In genomic region chr6:132691596-132691995, GRCm38 (mm10) we compare ENCODE assay signal across 40 mouse cellular contexts. TPM values are rescaled to one million over a fixed set of nuclear protein-coding genes. Genes with fewer than 3 reads are reported as not detected.
"Had no signal": no experiment of that assay in that cellular context is flagged by ENCODE, and none has a peak within 500 bp of the region (broad histone marks: within the 10 kb centered on the region; RNA-seq: fewer than 3 reads in every experiment).

No protein-coding gene starts in this region.

RNA-seq across cellular contexts. Expression of gene Tas2r121, which starts 9.2 kb away (rescaled TPM):
- total RNA-seq: left cerebral cortex, postnatal 10 days; left cerebral cortex, postnatal 14 days; left cerebral cortex, postnatal 25 days; left cerebral cortex, postnatal 36 days; left cerebral cortex, postnatal 4 days; liver, adult 2 months; megakaryocyte progenitor cell, adult 5-6 weeks; megakaryocyte, adult 5-6 weeks; megakaryocyte-erythroid progenitor cell, adult 5-6 weeks; midbrain, postnatal 0 days; monocyte, adult 5-6 weeks had no signal
- polyA plus RNA-seq: limb, embryonic 10.5 days; limb, embryonic 11.5 days; limb, embryonic 12.5 days; limb, embryonic 13.5 days; limb, embryonic 14.5 days; limb, embryonic 15.5 days; liver, adult 2 months; liver, embryonic 11.5 days; liver, embryonic 12.5 days; liver, embryonic 13.5 days; liver, embryonic 14.5 days; liver, embryonic 15.5 days; liver, embryonic 16.5 days; liver, postnatal 0 days; lung, adult 2 months; lung, embryonic 14.5 days; lung, embryonic 15.5 days; lung, embryonic 16.5 days; lung, postnatal 0 days; macrophage; midbrain, embryonic 10.5 days; midbrain, embryonic 11.5 days; midbrain, embryonic 12.5 days; midbrain, embryonic 13.5 days; midbrain, embryonic 14.5 days; midbrain, embryonic 15.5 days; midbrain, embryonic 16.5 days; midbrain, postnatal 0 days; myocyte; neural tube, embryonic 11.5 days; neural tube, embryonic 12.5 days had no signal

RNA-seq across cellular contexts. Expression of gene Tas2r122, which starts 20.1 kb away (rescaled TPM):
- total RNA-seq: left cerebral cortex, postnatal 10 days; left cerebral cortex, postnatal 14 days; left cerebral cortex, postnatal 25 days; left cerebral cortex, postnatal 36 days; left cerebral cortex, postnatal 4 days; liver, adult 2 months; megakaryocyte progenitor cell, adult 5-6 weeks; megakaryocyte, adult 5-6 weeks; megakaryocyte-erythroid progenitor cell, adult 5-6 weeks; midbrain, postnatal 0 days; monocyte, adult 5-6 weeks had no signal
- polyA plus RNA-seq: limb, embryonic 10.5 days; limb, embryonic 11.5 days; limb, embryonic 12.5 days; limb, embryonic 13.5 days; limb, embryonic 14.5 days; limb, embryonic 15.5 days; liver, adult 2 months; liver, embryonic 11.5 days; liver, embryonic 12.5 days; liver, embryonic 13.5 days; liver, embryonic 14.5 days; liver, embryonic 15.5 days; liver, embryonic 16.5 days; liver, postnatal 0 days; lung, adult 2 months; lung, embryonic 14.5 days; lung, embryonic 15.5 days; lung, embryonic 16.5 days; lung, postnatal 0 days; macrophage; midbrain, embryonic 10.5 days; midbrain, embryonic 11.5 days; midbrain, embryonic 12.5 days; midbrain, embryonic 13.5 days; midbrain, embryonic 14.5 days; midbrain, embryonic 15.5 days; midbrain, embryonic 16.5 days; midbrain, postnatal 0 days; myocyte; neural tube, embryonic 11.5 days; neural tube, embryonic 12.5 days had no signal

RNA-seq across cellular contexts. Expression of gene Tas2r120, which starts 34.8 kb away (rescaled TPM):
- total RNA-seq: left cerebral cortex, postnatal 10 days; left cerebral cortex, postnatal 14 days; left cerebral cortex, postnatal 25 days; left cerebral cortex, postnatal 36 days; left cerebral cortex, postnatal 4 days; liver, adult 2 months; megakaryocyte progenitor cell, adult 5-6 weeks; megakaryocyte, adult 5-6 weeks; megakaryocyte-erythroid progenitor cell, adult 5-6 weeks; midbrain, postnatal 0 days; monocyte, adult 5-6 weeks had no signal
- polyA plus RNA-seq: limb, embryonic 10.5 days; limb, embryonic 11.5 days; limb, embryonic 12.5 days; limb, embryonic 13.5 days; limb, embryonic 14.5 days; limb, embryonic 15.5 days; liver, adult 2 months; liver, embryonic 11.5 days; liver, embryonic 12.5 days; liver, embryonic 13.5 days; liver, embryonic 14.5 days; liver, embryonic 15.5 days; liver, embryonic 16.5 days; liver, postnatal 0 days; lung, adult 2 months; lung, embryonic 14.5 days; lung, embryonic 15.5 days; lung, embryonic 16.5 days; lung, postnatal 0 days; macrophage; midbrain, embryonic 10.5 days; midbrain, embryonic 11.5 days; midbrain, embryonic 12.5 days; midbrain, embryonic 13.5 days; midbrain, embryonic 14.5 days; midbrain, embryonic 15.5 days; midbrain, embryonic 16.5 days; midbrain, postnatal 0 days; myocyte; neural tube, embryonic 11.5 days; neural tube, embryonic 12.5 days had no signal

RNA-seq across cellular contexts. Expression of gene A630073D07Rik, which starts 40.3 kb away (rescaled TPM):
- total RNA-seq: left cerebral cortex, postnatal 10 days; left cerebral cortex, postnatal 14 days; left cerebral cortex, postnatal 25 days; left cerebral cortex, postnatal 36 days; left cerebral cortex, postnatal 4 days; liver, adult 2 months; megakaryocyte, adult 5-6 weeks; megakaryocyte-erythroid progenitor cell, adult 5-6 weeks; midbrain, postnatal 0 days; monocyte, adult 5-6 weeks had no signal
- polyA plus RNA-seq: limb, embryonic 10.5 days; limb, embryonic 11.5 days; limb, embryonic 12.5 days; limb, embryonic 13.5 days; limb, embryonic 14.5 days; limb, embryonic 15.5 days; liver, adult 2 months; liver, embryonic 11.5 days; liver, embryonic 12.5 days; liver, embryonic 13.5 days; liver, embryonic 14.5 days; liver, embryonic 15.5 days; liver, embryonic 16.5 days; liver, postnatal 0 days; lung, adult 2 months; lung, embryonic 14.5 days; lung, embryonic 15.5 days; lung, embryonic 16.5 days; lung, postnatal 0 days; macrophage; midbrain, embryonic 10.5 days; midbrain, embryonic 11.5 days; midbrain, embryonic 12.5 days; midbrain, embryonic 13.5 days; midbrain, embryonic 14.5 days; midbrain, embryonic 15.5 days; midbrain, embryonic 16.5 days; midbrain, postnatal 0 days; myocyte; neural tube, embryonic 11.5 days; neural tube, embryonic 12.5 days had no signal

RNA-seq across cellular contexts. Expression of gene Tas2r115, which starts 46.2 kb away (rescaled TPM):
- total RNA-seq: left cerebral cortex, postnatal 10 days; left cerebral cortex, postnatal 14 days; left cerebral cortex, postnatal 25 days; left cerebral cortex, postnatal 36 days; left cerebral cortex, postnatal 4 days; liver, adult 2 months; megakaryocyte progenitor cell, adult 5-6 weeks; megakaryocyte, adult 5-6 weeks; megakaryocyte-erythroid progenitor cell, adult 5-6 weeks; midbrain, postnatal 0 days; monocyte, adult 5-6 weeks had no signal
- polyA plus RNA-seq: limb, embryonic 10.5 days; limb, embryonic 11.5 days; limb, embryonic 12.5 days; limb, embryonic 13.5 days; limb, embryonic 14.5 days; limb, embryonic 15.5 days; liver, adult 2 months; liver, embryonic 11.5 days; liver, embryonic 12.5 days; liver, embryonic 13.5 days; liver, embryonic 14.5 days; liver, embryonic 15.5 days; liver, embryonic 16.5 days; liver, postnatal 0 days; lung, adult 2 months; lung, embryonic 14.5 days; lung, embryonic 15.5 days; lung, embryonic 16.5 days; lung, postnatal 0 days; macrophage; midbrain, embryonic 10.5 days; midbrain, embryonic 11.5 days; midbrain, embryonic 12.5 days; midbrain, embryonic 13.5 days; midbrain, embryonic 14.5 days; midbrain, embryonic 15.5 days; midbrain, embryonic 16.5 days; midbrain, postnatal 0 days; myocyte; neural tube, embryonic 11.5 days; neural tube, embryonic 12.5 days had no signal
